Mouse (Mus musculus) spleen, adult 2 months (tissue): ENCODE measurements around the gene Pak1. TPM values are rescaled to one million over a fixed set of nuclear protein-coding genes. Genes with fewer than 3 reads are reported as not detected.
"Not testable (repeated sequence)": the region's sequence is repeated elsewhere in the genome, so short reads cannot be mapped to it uniquely, and the experiment has no call there.

Source experiments
- DNase-seq, 2 experiments: peaks; one replicate each; pipeline versions ENCODE4 v3.0.0 to v3.0.0-alpha.2; 2012 to 2021; ENCODE audit warnings: low spot score in 2 of 2, low read depth in 1 of 2
- H3K27ac ChIP-seq: fragments of 200-500 bp; 2 replicates; pipeline ENCODE4 v1.5.1; 2012; ENCODE audit warnings: low read length, inconsistent platforms; ENCODE audit not compliant: insufficient read depth
- H3K27me3 ChIP-seq: fragments of 200-500 bp; 2 replicates; pipeline ENCODE4 v1.6.1; 2012; ENCODE audit warnings: mild to moderate bottlenecking, moderate library complexity, low read length, inconsistent platforms; ENCODE audit not compliant: control insufficient read depth, insufficient read depth
- H3K36me3 ChIP-seq: fragments of 200-500 bp; 2 replicates; pipeline ENCODE4 v1.6.1; 2012; ENCODE audit warnings: mild to moderate bottlenecking, low read length, inconsistent platforms; ENCODE audit not compliant: control insufficient read depth, insufficient read depth
- H3K4me1 ChIP-seq: fragments of 200-500 bp; 2 replicates; pipeline ENCODE4 v1.6.1; 2011; ENCODE audit warnings: inconsistent platforms; ENCODE audit not compliant: control insufficient read depth, insufficient read depth, insufficient read length
- H3K4me3 ChIP-seq: fragments of 200-500 bp; 2 replicates; pipeline ENCODE4 v1.5.1; 2011; ENCODE audit warnings: mild to moderate bottlenecking, inconsistent platforms; ENCODE audit not compliant: insufficient read depth, insufficient read length; ENCODE audit errors: extremely low read depth
- CTCF ChIP-seq: fragments of 200-500 bp; IDR thresholded peaks from 2 replicates; pipeline ENCODE4 v1.5.1; 2011; ENCODE audit warnings: mild to moderate bottlenecking, inconsistent platforms; ENCODE audit not compliant: insufficient read depth, insufficient read length, insufficient replicate concordance; ENCODE audit errors: extremely low read depth
- POLR2A ChIP-seq: fragments of 200-500 bp; IDR thresholded peaks from 2 replicates; pipeline ENCODE4 v1.6.1; 2011; ENCODE audit warnings: low read depth, low read length, inconsistent platforms
- WGBS: fragments of 180-500 bp; shearing (Covaris S2); methylation state at CpG from one replicate; pipeline ENCODE4 v1.1.7; 2018; 5-methylcytosine and 5-hydroxymethylcytosine counted together
- polyA plus RNA-seq: library from polyadenylated mRNA; depleted of rRNA; stranded (reverse); fragments of >200 nt; gene quantifications from 2 replicates; pipeline ENCODE4 v1.2.3, GENCODE M21; 2012

Gene Pak1
- polyA plus RNA-seq, 1 experiment: 6.5 TPM

GRCm38 (mm10) chr7:97832987-97833386, 44.6 kb downstream of the Pak1 start:
- TF ChIP-seq CTCF: no peak
- TF ChIP-seq POLR2A: no peak
- Histone ChIP-seq H3K4me1 (no peaks in the 10 kb centered on the region), H3K27ac (no peak overlapping the region), H3K4me3 (no peak overlapping the region), H3K27me3 (no peaks in the 10 kb centered on the region), H3K36me3 (no peaks in the 10 kb centered on the region)
- WGBS: 88% methylated on average over 2 of the region's 2 CpGs
- no peak for DNase-seq

- DNase-seq: no peak
These were observed 50.2 kb downstream of the Pak1 start for GRCm38 (mm10) chr7:97838574-97838973.

DNA sequence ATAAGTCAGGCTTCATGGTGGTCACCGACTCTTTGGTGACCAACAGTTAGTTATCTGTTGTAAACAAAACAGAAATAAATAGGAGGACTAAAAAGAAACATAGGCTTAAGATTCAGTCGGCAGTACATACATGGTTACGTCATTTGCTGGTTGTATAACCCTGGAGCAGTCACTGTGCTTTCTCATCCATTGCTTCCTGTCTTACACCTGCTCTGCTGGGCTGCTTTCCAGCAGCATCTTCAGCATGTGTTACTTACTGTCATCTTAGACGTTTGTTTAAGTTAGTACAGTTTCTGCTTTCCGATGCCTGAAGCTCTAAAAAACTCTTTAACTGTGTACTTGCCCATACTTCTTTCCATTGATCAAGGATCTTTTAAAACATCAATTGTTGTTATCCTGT, 53.0 kb downstream of the Pak1 start:
- Histone ChIP-seq H3K4me3 (no peak overlapping the region), H3K4me1 (no peaks in the 10 kb centered on the region; the same call in 1 of the 2 replicates), H3K36me3 (no peaks in the 10 kb centered on the region), H3K27ac (no peak overlapping the region), H3K27me3 (no peaks in the 10 kb centered on the region)
- no peak for DNase-seq
- TF ChIP-seq CTCF: no peak
- TF ChIP-seq POLR2A: no peak
- 46% methylated on average over 5 of the region's 5 CpGs for WGBS

More at GRCm38 (mm10) chr7:97838574-97838973, 50.2 kb downstream of the Pak1 start:
- H3K4me3 ChIP-seq: no peak overlapping the region
- H3K27ac ChIP-seq: no peak overlapping the region
- H3K36me3 ChIP-seq: no peaks in the 10 kb centered on the region
- no peaks in the 10 kb centered on the region; the same call in 1 of the 2 replicates for H3K4me1 ChIP-seq
- H3K27me3 ChIP-seq: no peaks in the 10 kb centered on the region
- TF ChIP-seq POLR2A (no peak), CTCF (no peak)

GRCm38 (mm10) chr7:97842332-97842731, 54.0 kb downstream of the Pak1 start:
- H3K4me1 ChIP-seq: no peaks in the 10 kb centered on the region; the same call in 1 of the 2 replicates
- no peaks in the 10 kb centered on the region for H3K27me3 ChIP-seq
- no peak for TF ChIP-seq POLR2A
- no peaks in the 10 kb centered on the region for H3K36me3 ChIP-seq
- WGBS: 72% methylated on average over 2 of the region's 2 CpGs
- DNase-seq: no peak
- no peak overlapping the region for H3K4me3 ChIP-seq
- H3K27ac ChIP-seq: no peak overlapping the region

DNA sequence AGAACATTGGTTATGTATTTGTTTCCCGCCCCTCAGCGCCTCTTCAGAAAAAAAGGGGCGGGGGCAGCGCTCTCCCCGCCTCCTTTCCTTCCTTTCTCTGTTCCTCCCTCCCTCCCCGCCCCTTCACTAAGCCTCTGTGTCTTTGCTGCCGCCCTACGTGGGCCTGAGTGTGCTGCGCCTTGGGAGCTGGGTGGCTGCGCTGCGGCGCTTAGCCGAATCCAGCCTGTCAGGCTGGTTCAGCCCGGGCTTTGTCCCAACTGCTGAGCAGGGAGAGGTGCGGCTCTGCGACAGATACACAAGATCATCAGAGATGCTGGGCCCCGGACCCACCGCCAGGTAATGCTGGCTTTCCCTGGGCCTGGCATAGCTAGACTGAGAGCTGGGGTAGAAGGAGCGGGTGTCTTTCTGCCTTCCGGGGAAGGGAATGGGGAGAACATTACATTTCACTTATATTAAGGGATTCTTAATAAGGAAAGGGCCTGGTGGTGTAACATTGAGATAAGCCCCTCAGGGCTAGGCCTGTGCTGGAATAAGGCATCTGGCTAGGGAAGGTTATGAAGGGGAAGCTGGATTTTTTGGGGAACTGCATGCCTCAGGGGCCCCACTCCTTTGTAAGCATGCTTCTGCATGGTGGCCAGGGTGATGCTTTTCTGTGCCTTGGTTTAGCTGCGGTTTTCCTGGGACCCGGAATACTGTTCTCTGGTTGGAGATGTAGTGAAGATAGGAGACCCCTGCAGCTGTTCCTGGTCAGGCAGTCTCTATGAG, 54.6 kb downstream of the Pak1 start:
- Histone ChIP-seq H3K4me1 (no peaks in the 10 kb centered on the region; the same call in 1 of the 2 replicates), H3K4me3 (peak overlapping the region; percentile 57), H3K36me3 (no peaks in the 10 kb centered on the region), H3K27me3 (no peaks in the 10 kb centered on the region), H3K27ac (no peak overlapping the region)
- WGBS: 3% methylated on average over 22 of the region's 22 CpGs
- TF ChIP-seq POLR2A: no peak
- TF ChIP-seq CTCF: no peak
- peak; percentile 25 to 56 for DNase-seq

GRCm38 (mm10) chr7:97844419-97844818, 56.1 kb downstream of the Pak1 start:
- no peak overlapping the region for H3K27ac ChIP-seq
- H3K36me3 ChIP-seq: no peaks in the 10 kb centered on the region
- no peaks in the 10 kb centered on the region; the same call in 1 of the 2 replicates for H3K4me1 ChIP-seq
- H3K27me3 ChIP-seq: no peaks in the 10 kb centered on the region
- no peak for DNase-seq
- 80% methylated on average over 3 of the region's 3 CpGs for WGBS
- no peak overlapping the region for H3K4me3 ChIP-seq
- TF ChIP-seq CTCF (no peak), POLR2A (no peak)

GRCm38 (mm10) chr7:97845546-97845945, 57.2 kb downstream of the Pak1 start:
- TF ChIP-seq CTCF (no peak), POLR2A (no peak)
- no peak for DNase-seq
- Histone ChIP-seq H3K27me3 (no peaks in the 10 kb centered on the region), H3K4me1 (no peaks in the 10 kb centered on the region; the same call in 1 of the 2 replicates), H3K4me3 (no peak overlapping the region), H3K27ac (no peak overlapping the region), H3K36me3 (no peaks in the 10 kb centered on the region)
- 92% methylated on average over 2 of the region's 2 CpGs for WGBS

DNA sequence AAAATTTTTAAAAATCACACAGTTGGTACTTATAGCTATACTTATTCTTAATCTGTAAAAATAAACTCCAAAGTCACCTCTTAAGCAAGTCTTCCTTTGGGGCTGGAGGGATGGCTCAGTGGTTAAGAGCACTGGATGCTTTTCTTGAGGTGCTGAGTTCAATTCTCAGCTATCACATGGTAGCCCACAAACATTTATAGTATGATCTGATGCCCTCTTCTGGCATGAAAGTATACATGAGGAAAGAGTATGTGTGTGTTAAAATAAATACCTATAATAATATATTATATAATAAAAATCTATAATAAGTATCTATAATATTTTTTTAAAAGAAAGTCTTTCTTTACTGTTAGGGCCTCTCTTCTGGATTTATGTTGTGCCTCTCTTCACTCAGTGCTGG, 58.2 kb downstream of the Pak1 start:
- TF ChIP-seq CTCF (no peak), POLR2A (no peak)
- no peaks in the 10 kb centered on the region for H3K27me3 ChIP-seq
- H3K4me3 ChIP-seq: no peak overlapping the region
- no peaks in the 10 kb centered on the region; the same call in 1 of the 2 replicates for H3K4me1 ChIP-seq
- no peaks in the 10 kb centered on the region for H3K36me3 ChIP-seq
- DNase-seq: no peak
- no peak overlapping the region for H3K27ac ChIP-seq

GRCm38 (mm10) chr7:97849557-97849956, 61.2 kb downstream of the Pak1 start:
- not testable (repeated sequence) for H3K4me1 ChIP-seq, H3K27ac ChIP-seq, H3K27me3 ChIP-seq, DNase-seq, H3K4me3 ChIP-seq, H3K36me3 ChIP-seq
- WGBS: 70% methylated on average over 3 of the region's 3 CpGs
